In the genomic region with DNA sequence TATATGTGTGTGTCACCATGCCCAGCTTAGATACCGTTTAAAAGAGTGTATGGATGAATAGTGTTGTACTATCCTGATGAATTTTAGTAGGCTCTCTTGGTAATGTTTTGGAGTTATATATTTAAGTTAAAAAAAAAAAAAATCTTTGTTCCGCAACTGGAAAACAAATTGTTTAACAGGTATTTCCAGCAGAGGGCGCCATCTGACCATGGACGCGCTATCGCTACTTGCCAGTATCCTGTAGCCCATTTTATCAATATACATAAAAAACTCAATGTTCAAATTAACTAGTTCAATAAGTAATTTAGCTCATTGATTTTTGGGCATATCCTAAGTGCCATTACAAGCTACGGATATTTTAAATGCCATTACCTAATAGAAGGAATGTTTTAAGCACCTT, we compare ENCODE assay signal across 9 mouse cellular contexts. TPM values are rescaled to one million over a fixed set of nuclear protein-coding genes. Genes with fewer than 3 reads are reported as not detected.
DNase-seq lines count a peak whose midpoint lies in the region; ATAC-seq and TF ChIP-seq lines count a peak whose summit lies in the region.
"Had no signal": no experiment of that assay in that cellular context is flagged by ENCODE, and none has a peak within 500 bp of the region (broad histone marks: within the 10 kb centered on the region; RNA-seq: fewer than 3 reads in every experiment).

No protein-coding gene starts in this region.

- peaks cover 11% of the 10 kb centered on the region; the same call in 1 of the 2 replicates for H3K27me3 ChIP-seq in heart, postnatal 0 days (ENCODE audit: control insufficient read depth, insufficient read depth, low read length)
- H3K27me3 ChIP-seq in heart, embryonic 11.5 days (ENCODE audit: control insufficient read depth, insufficient read depth, low read length): peaks cover 6% of the 10 kb centered on the region; the same call in 1 of the 2 replicates
- H3K27me3 ChIP-seq in MEL (ENCODE audit: control insufficient read depth in 1 of 2, insufficient read depth in 2 of 2, low read length in 2 of 2): no peaks in the 10 kb centered on the region

- H3K27ac ChIP-seq in heart, postnatal 0 days (ENCODE audit: low read depth): no peak overlapping the region
- no peak overlapping the region for H3K27ac ChIP-seq in heart, embryonic 11.5 days (ENCODE audit: low read depth, low read length)
- H3K27ac ChIP-seq in MEL (ENCODE audit: control insufficient read depth, low read depth, low read length): no peak overlapping the region

- no peak overlapping the region for H3K9ac ChIP-seq in heart, postnatal 0 days (replicated peaks; ENCODE audit: low read depth, low read length)
- no peak overlapping the region for H3K9ac ChIP-seq in heart, embryonic 11.5 days (ENCODE audit: low read depth, low read length)
- H3K9ac ChIP-seq in MEL (ENCODE audit: control insufficient read depth, low read depth, low read length, poor library complexity, severe bottlenecking): no peak overlapping the region

- peak; percentile 53 for DNase-seq in heart, postnatal 0 days (ENCODE audit: low spot score)
- DNase-seq in 416B (ENCODE audit: low read depth) (peak; percentile 78), MEL (ENCODE audit: low read depth, low spot score) (peak; percentile 73)
- DNase-seq in cerebellum, postnatal 36 days: peak; percentile 51 to 64
- peak; percentile 67 for DNase-seq in kidney, postnatal 14 days
- peak; percentile 79 for DNase-seq in lung, postnatal 14 days
- peak; percentile 66 for DNase-seq in thymus, postnatal 14 days

- no peak for ATAC-seq in heart, postnatal 0 days (ENCODE audit: insufficient read depth, low read depth)
- no peak for ATAC-seq in heart, embryonic 11.5 days (replicated peaks; ENCODE audit: insufficient number of reproducible peaks, low FRiP score, low TSS enrichment)

- no peak for TF ChIP-seq POLR2A in MEL (IDR thresholded peaks at IDR 0.05; ENCODE audit: control insufficient read depth in 1 of 2, insufficient read depth in 1 of 2, low read depth in 1 of 2, low read length in 2 of 2, poor library complexity in 1 of 2)

- WGBS in heart, postnatal 0 days: 3% methylated on average over 7 of the region's 7 CpGs
- 5% methylated on average over 7 of the region's 7 CpGs for WGBS in heart, embryonic 11.5 days (ENCODE audit: insufficient replicate concordance)

- peak; percentile 99 for TF ChIP-seq RAD21 in MEL (IDR thresholded peaks at IDR 0.05; ENCODE audit: low read depth, low read length)

- H3K36me3 ChIP-seq in heart, postnatal 0 days (replicated peaks; ENCODE audit: control insufficient read depth, insufficient read depth, low read length): no peaks in the 10 kb centered on the region
- no peaks in the 10 kb centered on the region for H3K36me3 ChIP-seq in heart, embryonic 11.5 days (ENCODE audit: control insufficient read depth, insufficient read depth, low read length)
- H3K36me3 ChIP-seq in MEL (ENCODE audit: control insufficient read depth in 1 of 2, insufficient read depth in 2 of 2, low read length in 2 of 2): no peaks in the 10 kb centered on the region

- peak; percentile 67 for TF ChIP-seq CTCF in heart, postnatal 0 days (IDR thresholded peaks at IDR 0.05; ENCODE audit: low read depth)
- TF ChIP-seq CTCF in MEL (IDR thresholded peaks at IDR 0.05 in 2 of 3, conservative IDR thresholded peaks at IDR 0.05 in 1 of 3; ENCODE audit: control insufficient read depth in 1 of 3, insufficient read depth in 1 of 3, low read depth in 2 of 3, low read length in 3 of 3, poor library complexity in 1 of 3, severe bottlenecking in 1 of 3): peak; percentile 64 to 85 (median 81)

- H3K9me3 ChIP-seq in heart, postnatal 0 days (replicated peaks; ENCODE audit: control insufficient read depth, low read length): no peaks in the 10 kb centered on the region
- no peaks in the 10 kb centered on the region for H3K9me3 ChIP-seq in heart, embryonic 11.5 days (replicated peaks; ENCODE audit: control insufficient read depth, low read length)
- H3K9me3 ChIP-seq in MEL (replicated peaks; ENCODE audit: insufficient read depth, low read length): no peaks in the 10 kb centered on the region

- no peak overlapping the region for H3K4me3 ChIP-seq in heart, postnatal 0 days (ENCODE audit: low read depth, low read length)
- no peak overlapping the region for H3K4me3 ChIP-seq in heart, embryonic 11.5 days (ENCODE audit: low read depth, low read length)
- no peak overlapping the region for H3K4me3 ChIP-seq in MEL (ENCODE audit: control insufficient read depth in 1 of 2, insufficient read depth in 1 of 2, low read depth in 2 of 2, low read length in 2 of 2)
- H3K4me3 ChIP-seq: erythroblast, embryonic 14.5 days had no signal

- no peak overlapping the region for H3K4me2 ChIP-seq in heart, postnatal 0 days (ENCODE audit: low read depth, low read length)
- no peak overlapping the region for H3K4me2 ChIP-seq in heart, embryonic 11.5 days

- TF ChIP-seq EP300 in heart, postnatal 0 days (IDR thresholded peaks at IDR 0.05; ENCODE audit: low read depth): no peak
- TF ChIP-seq EP300 in MEL (IDR thresholded peaks at IDR 0.05; ENCODE audit: low read depth in 1 of 2, low read length in 2 of 2): no peak

- no peaks in the 10 kb centered on the region for H3K79me2 ChIP-seq in MEL (ENCODE audit: control insufficient read depth, insufficient read depth, low read length, poor library complexity)

- no peaks in the 10 kb centered on the region for H3K4me1 ChIP-seq in heart, postnatal 0 days (ENCODE audit: control insufficient read depth, insufficient read depth)
- H3K4me1 ChIP-seq in heart, embryonic 11.5 days (ENCODE audit: control insufficient read depth, insufficient read depth, low read length): no peaks in the 10 kb centered on the region
- H3K4me1 ChIP-seq in MEL (ENCODE audit: control insufficient read depth in 1 of 2, insufficient read depth in 2 of 2, low read length in 2 of 2): no peaks in the 10 kb centered on the region

TF ChIP-seq in MEL, 35 proteins besides CTCF, POLR2A, EP300 and RAD21:
- TF ChIP-seq TCF12 (IDR thresholded peaks at IDR 0.05; ENCODE audit: low read depth, low read length) (no peak), SMC3 (IDR thresholded peaks at IDR 0.05; ENCODE audit: low read depth, low read length) (peak; percentile 78), MEF2A (IDR thresholded peaks at IDR 0.05; ENCODE audit: extremely low read depth, insufficient replicate concordance, low read depth, low read length, poor library complexity, severe bottlenecking) (no peak), NELFE (IDR thresholded peaks at IDR 0.05; ENCODE audit: low read depth, low read length) (no peak), USF2 (IDR thresholded peaks at IDR 0.05; ENCODE audit: borderline replicate concordance in 1 of 2, insufficient read depth in 1 of 2, low read depth in 1 of 2, low read length in 2 of 2) (no peak), USF1 (IDR thresholded peaks at IDR 0.05; ENCODE audit: low read depth, low read length) (no peak), ZKSCAN1 (IDR thresholded peaks at IDR 0.05; ENCODE audit: low read depth, low read length) (no peak), ELF1 (IDR thresholded peaks at IDR 0.05; ENCODE audit: low read depth, low read length) (no peak), ZC3H11A (IDR thresholded peaks at IDR 0.05; ENCODE audit: low read depth, low read length) (peak; percentile 78), TAL1 (IDR thresholded peaks at IDR 0.05; ENCODE audit: low read length) (no peak), MXI1 (IDR thresholded peaks at IDR 0.05; ENCODE audit: low read depth, low read length) (no peak), MAFK (IDR thresholded peaks at IDR 0.05; ENCODE audit: borderline replicate concordance, low read depth, low read length) (no peak), MYB (IDR thresholded peaks at IDR 0.05; ENCODE audit: low read depth, low read length) (no peak), CHD1 (IDR thresholded peaks at IDR 0.05; ENCODE audit: low read depth, low read length) (no peak), CHD2 (IDR thresholded peaks at IDR 0.05; ENCODE audit: low read length) (no peak), POLR2AphosphoS2 (IDR thresholded peaks at IDR 0.05; ENCODE audit: low read length) (no peak), POLR2AphosphoS5 (IDR thresholded peaks at IDR 0.05; ENCODE audit: borderline replicate concordance, low read depth, low read length) (no peak), HCFC1 (IDR thresholded peaks at IDR 0.05; ENCODE audit: low read depth, low read length) (no peak), JUND (IDR thresholded peaks at IDR 0.05; ENCODE audit: low read depth, low read length) (no peak), MAZ (IDR thresholded peaks at IDR 0.05; ENCODE audit: low read depth, low read length) (no peak), KAT2A (conservative IDR thresholded peaks at IDR 0.05; ENCODE audit: low read depth, low read length) (no peak), UBTF (IDR thresholded peaks at IDR 0.05; ENCODE audit: borderline replicate concordance, insufficient read depth, low read depth, low read length) (no peak), ETS1 (IDR thresholded peaks at IDR 0.05; ENCODE audit: low read depth, low read length) (no peak), ZNF384 (IDR thresholded peaks at IDR 0.05; ENCODE audit: low read depth, low read length) (peak; percentile 96), RCOR1 (IDR thresholded peaks at IDR 0.05; ENCODE audit: low read depth, low read length) (no peak)

RNA-seq across cellular contexts. Expression of a gene that starts 14.8 kb away (rescaled TPM):
- total RNA-seq in heart, postnatal 0 days (2014; rRNA removed; ENCODE audit: low replicate concordance): 25.4 and 27.6 TPM in 2 replicates
- 158 and 159 TPM in 2 replicates for polyA plus RNA-seq in heart, postnatal 0 days (2015; fragmentation: Nextera tagmentation; extraction: Ambion mirVana)
- polyA plus RNA-seq in heart, embryonic 11.5 days (2014; fragmentation: Nextera tagmentation; extraction: Ambion mirVana): 223 and 234 TPM in 2 replicates
- 200 and 205 TPM in 2 replicates for total RNA-seq in MEL (2012; rRNA removed)
- 100 to 1,000 TPM; 186 to 403 TPM for polyA plus RNA-seq in MEL (2012; ENCODE audit: insufficient read depth in 1 of 2, insufficient read length in 2 of 2, low read depth in 1 of 2, low replicate concordance in 2 of 2, missing spikeins in 1 of 2)
